Mouse (Mus musculus): ENCODE data around the gene Daglb. TPM values are rescaled to one million over a fixed set of nuclear protein-coding genes. Genes with fewer than 3 reads are reported as not detected.

The Daglb gene
- polyA plus RNA-seq, 1 experiment from 2014 or later: 11.1 TPM

Other genes starting within 250 kb of the Daglb start
- not detected in 2 replicates for gene Spdye4a, start 237.7 kb upstream of the Daglb start, polyA plus RNA-seq (2015; fragmentation: Nextera tagmentation; extraction: Ambion mirVana)
- gene Zfp12, start 229.4 kb upstream of the Daglb start, polyA plus RNA-seq (2015; fragmentation: Nextera tagmentation; extraction: Ambion mirVana): 9.8 and 10.2 TPM in 2 replicates
- 2.2 and 2.4 TPM in 2 replicates for gene Zfp316, start 194.6 kb upstream of the Daglb start, polyA plus RNA-seq (2015; fragmentation: Nextera tagmentation; extraction: Ambion mirVana)
- gene Zfp853, start 171.0 kb upstream of the Daglb start, polyA plus RNA-seq (2015; fragmentation: Nextera tagmentation; extraction: Ambion mirVana): 0.05 and 0.06 TPM in 2 replicates
- 33.9 and 35.6 TPM in 2 replicates for gene E130309D02Rik, start 149.2 kb upstream of the Daglb start, polyA plus RNA-seq (2015; fragmentation: Nextera tagmentation; extraction: Ambion mirVana)
- gene Zdhhc4, start 135.3 kb upstream of the Daglb start, polyA plus RNA-seq (2015; fragmentation: Nextera tagmentation; extraction: Ambion mirVana): 63.8 and 64.9 TPM in 2 replicates
- gene Grid2ip, start 107.2 kb upstream of the Daglb start, polyA plus RNA-seq (2015; fragmentation: Nextera tagmentation; extraction: Ambion mirVana): 0.11 and 0.15 TPM in 2 replicates
- gene Kdelr2, start 60.7 kb upstream of the Daglb start, polyA plus RNA-seq (2015; fragmentation: Nextera tagmentation; extraction: Ambion mirVana): 339 and 371 TPM in 2 replicates
- gene Rac1, start 63.5 kb downstream of the Daglb start, polyA plus RNA-seq (2015; fragmentation: Nextera tagmentation; extraction: Ambion mirVana): 416 and 446 TPM in 2 replicates
- gene Cyth3, start 157.9 kb downstream of the Daglb start, polyA plus RNA-seq (2015; fragmentation: Nextera tagmentation; extraction: Ambion mirVana): 43.7 and 44.3 TPM in 2 replicates